Mouse (Mus musculus) E14TG2a.4 (cell line): ENCODE results near the gene Nsl1.
"Not testable (repeated sequence)": the region's sequence is repeated elsewhere in the genome, so short reads cannot be mapped to it uniquely, and the experiment has no call there.

ENCODE experiments used
- CTCF ChIP-seq: conservative IDR thresholded peaks from 2 replicates; pipeline ENCODE4 v1.5.1; 2014; ENCODE audit warnings: low read length
- NANOG ChIP-seq: IDR thresholded peaks from 2 replicates; pipeline ENCODE4 v1.6.1; 2014; ENCODE audit warnings: borderline replicate concordance, low read length, mixed read lengths

DNA sequence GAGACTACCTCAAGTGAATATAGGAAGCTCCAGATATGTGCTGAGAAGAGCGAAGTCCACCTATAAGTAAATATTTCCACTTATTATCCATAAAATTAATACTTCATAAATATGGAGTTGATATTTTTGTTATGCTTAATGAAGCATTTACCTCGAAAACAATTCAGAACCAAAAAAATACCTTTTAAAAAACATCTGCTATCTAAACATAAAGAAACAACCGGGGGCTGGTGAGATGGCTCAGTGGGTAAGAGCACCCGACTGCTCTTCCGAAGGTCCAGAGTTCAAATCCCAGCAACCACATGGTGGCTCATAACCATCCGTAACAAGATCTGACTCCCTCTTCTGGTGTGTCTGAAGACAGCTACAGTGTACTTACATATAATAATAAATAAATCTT, 39.0 kb upstream of the Nsl1 start:
- not testable (repeated sequence) for TF ChIP-seq CTCF, NANOG
